Mouse (Mus musculus) heart, postnatal 14 days (tissue): ENCODE measurements around the gene Igsf9. TPM values are rescaled to one million over a fixed set of nuclear protein-coding genes. Genes with fewer than 3 reads are reported as not detected.

Source experiments
- DNase-seq, 2 experiments: peaks; one replicate each; pipeline ENCODE4 v3.0.0; 2021 to 2022
- intact Hi-C: fragments of 180-260 bp; cut with DNase I; formaldehyde crosslinking; loops from one replicate; pipeline ENCODE4 v1.15.1; 2025
- total RNA-seq, 2 experiments: library from RNA; stranded (reverse); gene quantifications; 2 replicates each; pipeline ENCODE4 v1.2.3; 2021

Igsf9 gene
- total RNA-seq, 2 experiments from 2014 or later, result 0.49 to 0.76 TPM

- DNase-seq, result no peak
- intact Hi-C loops, result loop anchor here (1.0 to 10.0 kb wide), 5 partner anchors 38 to 913 kb away; partner anchors contain the start of gene Dusp23
Observed at GRCm38 (mm10) chr1:172489585-172490250, 8.1 kb downstream of the Igsf9 start.

- DNase-seq, result peak; percentile 91 to 96
- intact Hi-C loops, result loop anchor here (1.0 to 10.0 kb wide), 5 partner anchors 37 to 912 kb away; partner anchors contain the start of gene Dusp23
Observed at GRCm38 (mm10) chr1:172490261-172490661, 8.7 kb downstream of the Igsf9 start.

GRCm38 (mm10) chr1:172492047-172492446, 10.5 kb downstream of the Igsf9 start:
- intact Hi-C loops, result loop anchor here (5.0 to 10.0 kb wide), 4 partner anchors 35 to 910 kb away; partner anchors contain the start of gene Dusp23

GRCm38 (mm10) chr1:172493516-172493915, 11.9 kb downstream of the Igsf9 start:
- intact Hi-C loops, result loop anchor here (5.0 to 10.0 kb wide), 4 partner anchors 34 to 909 kb away; partner anchors contain the start of gene Dusp23
- no peak for DNase-seq

More at GRCm38 (mm10) chr1:172492047-172492446, 10.5 kb downstream of the Igsf9 start:
- no peak for DNase-seq

- intact Hi-C loops, result loop anchor here (10.0 kb wide), 1 partner anchor 451 kb away; no protein-coding TSS in a partner anchor
- DNase-seq, result no peak
Observed at GRCm38 (mm10) chr1:172496030-172496429, 14.4 kb downstream of the Igsf9 start.

GRCm38 (mm10) chr1:172497428-172497827, 15.8 kb downstream of the Igsf9 start:
- no peak for DNase-seq
- intact Hi-C loops, result loop anchor here (10.0 kb wide), 1 partner anchor 453 kb away; no protein-coding TSS in a partner anchor

GRCm38 (mm10) chr1:172499765-172500441, 18.3 kb downstream of the Igsf9 start, which contains the start of gene Tagln2:
Gene Tagln2 (plus strand): TSS chr1:172500047.
- intact Hi-C loops, result loop anchor here (2.0 to 10.0 kb wide), 2 partner anchors 21 to 455 kb away; partner anchors contain the start of gene Cfap45
- DNase-seq, result peak; percentile 90 to 92

- DNase-seq, result peak; percentile 70 to 75
- intact Hi-C loops, result loop anchor here (1.0 to 2.0 kb wide), 2 partner anchors 20 to 25 kb away; partner anchors contain the start of gene Cfap45
Observed at GRCm38 (mm10) chr1:172500451-172501370, 19.1 kb downstream of the Igsf9 start.

GRCm38 (mm10) chr1:172501371-172502144, 20.0 kb downstream of the Igsf9 start:
- intact Hi-C loops, result loop anchor here (1.0 to 2.0 kb wide), 2 partner anchors 19 to 24 kb away; partner anchors contain the start of gene Cfap45
- peak; percentile 75 to 82 for DNase-seq

- peak; percentile 43 to 48 for DNase-seq
- intact Hi-C loops, result no loop called here
Observed at GRCm38 (mm10) chr1:172502145-172503110, 20.8 kb downstream of the Igsf9 start.

GRCm38 (mm10) chr1:172503111-172503997, 21.8 kb downstream of the Igsf9 start:
- intact Hi-C loops, result no loop called here
- peak; percentile 57 to 62 for DNase-seq

GRCm38 (mm10) chr1:172504756-172505155, 23.2 kb downstream of the Igsf9 start:
- intact Hi-C loops, result no loop called here
- DNase-seq, result no peak

- intact Hi-C loops, result no loop called here
- peak; percentile 36 to 51 for DNase-seq
Observed at GRCm38 (mm10) chr1:172507001-172507400, 25.4 kb downstream of the Igsf9 start.

- no peak for DNase-seq
- intact Hi-C loops, result no loop called here
Observed at GRCm38 (mm10) chr1:172507701-172508100, 26.1 kb downstream of the Igsf9 start.

- intact Hi-C loops, result no loop called here
Observed at GRCm38 (mm10) chr1:172508172-172508571, 26.6 kb downstream of the Igsf9 start.

GRCm38 (mm10) chr1:172509235-172509634, 27.6 kb downstream of the Igsf9 start:
- no peak for DNase-seq
- intact Hi-C loops, result no loop called here

More at GRCm38 (mm10) chr1:172508172-172508571, 26.6 kb downstream of the Igsf9 start:
- DNase-seq, result no peak

GRCm38 (mm10) chr1:172509983-172510382, 28.4 kb downstream of the Igsf9 start:
- intact Hi-C loops, result no loop called here

More at GRCm38 (mm10) chr1:172509983-172510382, 28.4 kb downstream of the Igsf9 start:
- no peak for DNase-seq
